In genomic region chr5:137078616-137079015, GRCm38 (mm10) we compare ENCODE assay signal across 16 mouse cellular contexts. TPM values are rescaled to one million over a fixed set of nuclear protein-coding genes. Genes with fewer than 3 reads are reported as not detected.
DNase-seq lines count a peak whose midpoint lies in the region; ATAC-seq and TF ChIP-seq lines count a peak whose summit lies in the region.
"Had no signal": no experiment of that assay in that cellular context is flagged by ENCODE, and none has a peak within 500 bp of the region (broad histone marks: within the 10 kb centered on the region; RNA-seq: fewer than 3 reads in every experiment).

No protein-coding gene starts in this region.

- H3K9ac ChIP-seq in heart, adult 2 months (ENCODE audit: low read depth, low read length), result no peak overlapping the region
- H3K9ac ChIP-seq in lung, embryonic 16.5 days (ENCODE audit: low read length), result no peak overlapping the region
- no peak overlapping the region for H3K9ac ChIP-seq in heart, embryonic 12.5 days
- no peak overlapping the region for H3K9ac ChIP-seq in forebrain, postnatal 0 days
- H3K9ac ChIP-seq: forebrain, embryonic 13.5 days; liver, embryonic 14.5 days; midbrain, embryonic 12.5 days; stomach, embryonic 15.5 days had no signal

- H3K27ac ChIP-seq in heart, adult 2 months, result peak overlapping the region; percentile 47
- peak overlapping the region; percentile 87 for H3K27ac ChIP-seq in lung, embryonic 16.5 days (ENCODE audit: low read length)
- peak overlapping the region; percentile 81 for H3K27ac ChIP-seq in heart, embryonic 12.5 days (ENCODE audit: poor library complexity, severe bottlenecking)
- H3K27ac ChIP-seq in forebrain, postnatal 0 days (ENCODE audit: low read depth, low read length), result no peak overlapping the region
- H3K27ac ChIP-seq: forebrain, embryonic 13.5 days; liver, embryonic 14.5 days; midbrain, embryonic 12.5 days; stomach, embryonic 15.5 days had no signal

- no peak for TF ChIP-seq EP300 in heart, adult 2 months (IDR thresholded peaks at IDR 0.05; ENCODE audit: insufficient read depth, low read depth, low read length)

- no peaks in the 10 kb centered on the region for H3K27me3 ChIP-seq in heart, adult 2 months (ENCODE audit: control insufficient read depth, insufficient read depth, low read length)
- H3K27me3 ChIP-seq in lung, embryonic 16.5 days (ENCODE audit: control insufficient read depth, insufficient read depth, low read depth, low read length), result no peaks in the 10 kb centered on the region
- H3K27me3 ChIP-seq in heart, embryonic 12.5 days (replicated peaks), result no peaks in the 10 kb centered on the region
- H3K27me3 ChIP-seq in myocyte (ENCODE audit: control insufficient read depth, insufficient read depth, insufficient read length), result no peaks in the 10 kb centered on the region
- no peaks in the 10 kb centered on the region for H3K27me3 ChIP-seq in forebrain, postnatal 0 days (ENCODE audit: insufficient read depth, low read length)
- H3K27me3 ChIP-seq: forebrain, embryonic 13.5 days; midbrain, embryonic 12.5 days; stomach, embryonic 15.5 days had no signal

- ATAC-seq in lung, embryonic 16.5 days (ENCODE audit: low read depth), result no peak
- no peak for ATAC-seq in heart, embryonic 12.5 days (ENCODE audit: insufficient number of reproducible peaks, low FRiP score)
- ATAC-seq in forebrain, postnatal 0 days, result no peak
- ATAC-seq: forebrain, embryonic 13.5 days; hindbrain, embryonic 16.5 days had no signal

- no peaks in the 10 kb centered on the region for H3K9me3 ChIP-seq in lung, embryonic 16.5 days (ENCODE audit: control insufficient read depth, low read length)
- H3K9me3 ChIP-seq in heart, embryonic 12.5 days (replicated peaks), result no peaks in the 10 kb centered on the region
- no peaks in the 10 kb centered on the region for H3K9me3 ChIP-seq in forebrain, postnatal 0 days (ENCODE audit: low read length)
- H3K9me3 ChIP-seq: forebrain, embryonic 13.5 days; midbrain, embryonic 12.5 days; stomach, embryonic 15.5 days had no signal

- H3K36me3 ChIP-seq in heart, adult 2 months (ENCODE audit: control insufficient read depth, insufficient read depth, low read length), result no peaks in the 10 kb centered on the region
- H3K36me3 ChIP-seq in lung, embryonic 16.5 days (ENCODE audit: control insufficient read depth, insufficient read depth, low read length), result no peaks in the 10 kb centered on the region
- H3K36me3 ChIP-seq in heart, embryonic 12.5 days, result no peaks in the 10 kb centered on the region
- no peaks in the 10 kb centered on the region for H3K36me3 ChIP-seq in myocyte (ENCODE audit: control insufficient read depth, insufficient read depth)
- no peaks in the 10 kb centered on the region for H3K36me3 ChIP-seq in forebrain, postnatal 0 days (ENCODE audit: insufficient read depth)
- H3K36me3 ChIP-seq: midbrain, embryonic 12.5 days; stomach, embryonic 15.5 days had no signal

- WGBS in heart, adult 2 months, result 14% methylated on average over 6 of the region's 6 CpGs
- WGBS in lung, embryonic 16.5 days, result 7% methylated on average over 6 of the region's 6 CpGs
- WGBS in heart, embryonic 12.5 days, result 11% methylated on average over 6 of the region's 6 CpGs
- WGBS in forebrain, postnatal 0 days, result 77% methylated on average over 6 of the region's 6 CpGs

- H3K4me2 ChIP-seq in lung, embryonic 16.5 days (ENCODE audit: low read depth, low read length), result no peak overlapping the region
- H3K4me2 ChIP-seq in heart, embryonic 12.5 days, result no peak overlapping the region
- H3K4me2 ChIP-seq in myocyte (ENCODE audit: low read depth), result peak overlapping the region; percentile 66
- no peak overlapping the region for H3K4me2 ChIP-seq in forebrain, postnatal 0 days (ENCODE audit: low read depth)
- H3K4me2 ChIP-seq: forebrain, embryonic 13.5 days; midbrain, embryonic 12.5 days had no signal

- DNase-seq in heart, adult 2 months, result peak in 1 of 2 experiments; percentile 31
- DNase-seq in heart, postnatal 25 days (ENCODE audit: low spot score), result no peak
- DNase-seq in lung, postnatal 14 days, result no peak
- no peak for DNase-seq in forebrain, postnatal 0 days
- DNase-seq in left cerebral cortex, adult 11 months (ENCODE audit: low spot score), result no peak
- DNase-seq: cerebellum, adult 9-10 months; gastrocnemius, postnatal 10 days; thymus, postnatal 4 days had no signal

- no peak overlapping the region for H3K4me3 ChIP-seq in heart, adult 2 months
- H3K4me3 ChIP-seq in lung, embryonic 16.5 days (ENCODE audit: low read length), result no peak overlapping the region
- no peak overlapping the region for H3K4me3 ChIP-seq in heart, embryonic 12.5 days
- no peak overlapping the region for H3K4me3 ChIP-seq in myocyte
- H3K4me3 ChIP-seq in forebrain, postnatal 0 days (ENCODE audit: low read depth, low read length), result no peak overlapping the region
- H3K4me3 ChIP-seq: forebrain, embryonic 13.5 days; midbrain, embryonic 12.5 days; stomach, embryonic 15.5 days had no signal

- H3K4me1 ChIP-seq in heart, adult 2 months (ENCODE audit: control insufficient read depth, insufficient read depth, low read length), result peaks cover 32% of the 10 kb centered on the region
- H3K4me1 ChIP-seq in lung, embryonic 16.5 days (replicated peaks; ENCODE audit: control insufficient read depth, insufficient read depth, low read length), result peaks cover 60% of the 10 kb centered on the region
- H3K4me1 ChIP-seq in heart, embryonic 12.5 days (replicated peaks), result peaks cover 60% of the 10 kb centered on the region
- H3K4me1 ChIP-seq in forebrain, postnatal 0 days (ENCODE audit: insufficient read depth), result no peaks in the 10 kb centered on the region
- H3K4me1 ChIP-seq: forebrain, embryonic 13.5 days had no signal

- TF ChIP-seq POLR2A in heart, adult 2 months (IDR thresholded peaks at IDR 0.05; ENCODE audit: insufficient read depth, low read depth, low read length), result no peak
- TF ChIP-seq POLR2A in myocyte (IDR thresholded peaks at IDR 0.05; ENCODE audit: insufficient read length, low read depth), result no peak

- intact Hi-C loops in heart, adult 2 months (cut with DNase I), result no loop called here
- intact Hi-C loops in heart, postnatal 25 days (cut with DNase I), result no loop called here

- no peaks in the 10 kb centered on the region for H3K79me2 ChIP-seq in heart, adult 2 months (replicated peaks; ENCODE audit: control insufficient read depth, insufficient read depth, low read length)
- H3K79me2 ChIP-seq in myocyte (ENCODE audit: control insufficient read depth, insufficient read depth), result no peaks in the 10 kb centered on the region

- H3ac ChIP-seq in myocyte (ENCODE audit: control insufficient read depth, insufficient read length), result no peak overlapping the region

- no peak for TF ChIP-seq CTCF in heart, adult 2 months (IDR thresholded peaks at IDR 0.05)
- no peak for TF ChIP-seq CTCF in forebrain, postnatal 0 days (IDR thresholded peaks at IDR 0.05; ENCODE audit: low read depth)

TF ChIP-seq in myocyte, 11 proteins besides CTCF, POLR2A, EP300 and RAD21:
- TF ChIP-seq TCF3 (IDR thresholded peaks at IDR 0.05; ENCODE audit: insufficient read length, low read depth), result no peak
- no peak for TF ChIP-seq REST (IDR thresholded peaks at IDR 0.05; ENCODE audit: insufficient read depth, insufficient read length)

RNA-seq across cellular contexts. Expression of gene Serpine1, which starts 6.5 kb away (rescaled TPM):
- 10 to 100 TPM; 24.0 to 29.6 TPM for total RNA-seq in heart, adult 2 months (2021)
- 21.9 and 41.8 TPM in 2 replicates for polyA plus RNA-seq in heart, adult 2 months (2012; rRNA removed)
- total RNA-seq in heart, postnatal 25 days (2021), result 10 to 100 TPM; 18.3 to 27.6 TPM
- polyA plus RNA-seq in lung, embryonic 16.5 days (2015; fragmentation: Nextera tagmentation; extraction: Ambion mirVana), result 0.93 and 1.1 TPM in 2 replicates
- 0.69 and 0.70 TPM in 2 replicates for polyA plus RNA-seq in heart, embryonic 12.5 days (2016; fragmentation: Nextera tagmentation; extraction: Ambion mirVana)
- polyA plus RNA-seq in myocyte (2012; fragmentation: generic; extraction: Trizol), result 17.6 TPM
- total RNA-seq in forebrain, postnatal 0 days (2014; rRNA removed), result 1.2 and 3.1 TPM in 2 replicates
- polyA plus RNA-seq in forebrain, postnatal 0 days (2015; fragmentation: Nextera tagmentation; extraction: Ambion mirVana), result 0.06 and 0.28 TPM in 2 replicates

RNA-seq across cellular contexts. Expression of gene Ap1s1, which starts 32.7 kb away (rescaled TPM):
- total RNA-seq in heart, adult 2 months (2021), result 10 to 100 TPM; 33.9 to 36.8 TPM
- polyA plus RNA-seq in heart, adult 2 months (2012; rRNA removed), result 23.4 and 38.6 TPM in 2 replicates
- total RNA-seq in heart, postnatal 25 days (2021), result 10 to 100 TPM; 34.4 to 43.0 TPM
- 191 and 206 TPM in 2 replicates for polyA plus RNA-seq in lung, embryonic 16.5 days (2015; fragmentation: Nextera tagmentation; extraction: Ambion mirVana)
- 143 and 145 TPM in 2 replicates for polyA plus RNA-seq in heart, embryonic 12.5 days (2016; fragmentation: Nextera tagmentation; extraction: Ambion mirVana)
- polyA plus RNA-seq in myocyte (2012; fragmentation: generic; extraction: Trizol), result 172 TPM
- total RNA-seq in forebrain, postnatal 0 days (2014; rRNA removed), result 105 and 144 TPM in 2 replicates
- polyA plus RNA-seq in forebrain, postnatal 0 days (2015; fragmentation: Nextera tagmentation; extraction: Ambion mirVana), result 335 and 346 TPM in 2 replicates

RNA-seq across cellular contexts. Expression of gene Trim56, which starts 37.4 kb away (rescaled TPM):
- total RNA-seq in heart, adult 2 months (2021), result 10 to 100 TPM; 19.0 to 22.2 TPM
- polyA plus RNA-seq in heart, adult 2 months (2012; rRNA removed), result 6.9 and 7.5 TPM in 2 replicates
- 10 to 100 TPM; 18.0 to 22.0 TPM for total RNA-seq in heart, postnatal 25 days (2021)
- 12.2 and 13.5 TPM in 2 replicates for polyA plus RNA-seq in lung, embryonic 16.5 days (2015; fragmentation: Nextera tagmentation; extraction: Ambion mirVana)
- polyA plus RNA-seq in heart, embryonic 12.5 days (2016; fragmentation: Nextera tagmentation; extraction: Ambion mirVana), result 7.0 and 7.8 TPM in 2 replicates
- polyA plus RNA-seq in myocyte (2012; fragmentation: generic; extraction: Trizol), result 5.9 TPM
- total RNA-seq in forebrain, postnatal 0 days (2014; rRNA removed), result 4.0 and 5.7 TPM in 2 replicates
- polyA plus RNA-seq in forebrain, postnatal 0 days (2015; fragmentation: Nextera tagmentation; extraction: Ambion mirVana), result 1.1 and 2.3 TPM in 2 replicates

RNA-seq across cellular contexts. Expression of gene Vgf, which starts 52.4 kb away (rescaled TPM):
- not detected for total RNA-seq in heart, adult 2 months (2021)
- 0.06 TPM in 2 replicates for polyA plus RNA-seq in heart, adult 2 months (2012; rRNA removed)
- total RNA-seq in heart, postnatal 25 days (2021), result not detected
- 0.13 TPM in 1 of 2 replicates, not detected in the other for polyA plus RNA-seq in lung, embryonic 16.5 days (2015; fragmentation: Nextera tagmentation; extraction: Ambion mirVana)
- polyA plus RNA-seq in heart, embryonic 12.5 days (2016; fragmentation: Nextera tagmentation; extraction: Ambion mirVana), result 0.12 TPM in 1 of 2 replicates, not detected in the other
- polyA plus RNA-seq in myocyte (2012; fragmentation: generic; extraction: Trizol), result 0.04 TPM
- total RNA-seq in forebrain, postnatal 0 days (2014; rRNA removed), result 82.7 and 116 TPM in 2 replicates
- polyA plus RNA-seq in forebrain, postnatal 0 days (2015; fragmentation: Nextera tagmentation; extraction: Ambion mirVana), result 26.7 and 40.0 TPM in 2 replicates
